Mouse (Mus musculus) MEL (cell line): Measurements from ENCODE around the gene S100a6. TPM values are rescaled to one million over a fixed set of nuclear protein-coding genes. Genes with fewer than 3 reads are reported as not detected.

Experiments
- DNase-seq: peaks from one replicate; pipeline ENCODE4 v3.0.0; 2011; ENCODE audit warnings: low read depth, low spot score
- H3K27ac ChIP-seq: 2 replicates; pipeline ENCODE4 v1.5.1; 2012; ENCODE audit warnings: low read depth, mild to moderate bottlenecking, control low read depth, low read length, moderate library complexity; ENCODE audit not compliant: control insufficient read depth
- H3K27me3 ChIP-seq, 2 experiments: fragments of 150-350 bp in 1 of 2; sonication (generic) in 1 of 2; 2 replicates each; pipeline ENCODE4 v1.6.1; 2012; ENCODE audit warnings: low read length in 2 of 2, mild to moderate bottlenecking in 2 of 2, improper control_type of control experiment in 1 of 2, moderate library complexity in 1 of 2; ENCODE audit not compliant: insufficient read depth in 2 of 2, control insufficient read depth in 1 of 2
- H3K36me3 ChIP-seq, 2 experiments: 2 replicates each; pipeline ENCODE4 v1.6.1; 2012 to 2014; ENCODE audit warnings: low read length in 2 of 2, improper control_type of control experiment in 1 of 2, inconsistent platforms in 1 of 2, mild to moderate bottlenecking in 1 of 2; ENCODE audit not compliant: insufficient read depth in 2 of 2, control insufficient read depth in 1 of 2
- H3K4me1 ChIP-seq, 2 experiments: fragments of 150-350 bp in 1 of 2; sonication (generic) in 1 of 2; 2 replicates each; pipeline ENCODE4 v1.6.1; 2012; ENCODE audit warnings: low read length in 2 of 2, improper control_type of control experiment in 1 of 2, mild to moderate bottlenecking in 1 of 2; ENCODE audit not compliant: insufficient read depth in 2 of 2, control insufficient read depth in 1 of 2
- H3K4me3 ChIP-seq, 2 experiments: fragments of 150-350 bp in 1 of 2; sonication (generic) in 1 of 2; 2 replicates each; pipeline ENCODE4 v1.5.1; 2012; ENCODE audit warnings: low read depth in 2 of 2, low read length in 2 of 2, mild to moderate bottlenecking in 2 of 2, moderate library complexity in 2 of 2, control low read depth in 1 of 2, improper control_type of control experiment in 1 of 2; ENCODE audit not compliant: control insufficient read depth in 1 of 2, insufficient read depth in 1 of 2
- H3K79me2 ChIP-seq: 2 replicates; pipeline ENCODE4 v1.6.1; 2012; ENCODE audit warnings: mild to moderate bottlenecking, low read length, moderate library complexity; ENCODE audit not compliant: control insufficient read depth, poor library complexity, insufficient read depth
- H3K9ac ChIP-seq: 2 replicates; pipeline ENCODE4 v1.6.1; 2012; ENCODE audit warnings: low read depth, mild to moderate bottlenecking, control low read depth, low read length, moderate library complexity; ENCODE audit not compliant: control insufficient read depth, poor library complexity, severe bottlenecking
- H3K9me3 ChIP-seq: fragments of 150-350 bp; sonication (generic); replicated peaks from 2 replicates; pipeline ENCODE4 v1.6.1; 2012; ENCODE audit warnings: mild to moderate bottlenecking, low read length, improper control_type of control experiment, moderate library complexity; ENCODE audit not compliant: insufficient read depth
- BHLHE40 ChIP-seq: IDR thresholded peaks from 2 replicates; pipeline ENCODE4 v1.6.1; 2012; ENCODE audit warnings: low read depth, mild to moderate bottlenecking, inconsistent platforms, low read length, improper control_type of control experiment, borderline replicate concordance
- CHD2 ChIP-seq: IDR thresholded peaks from 2 replicates; pipeline ENCODE4 v1.6.1; 2011; ENCODE audit warnings: low read length, improper control_type of control experiment
- CTCF ChIP-seq, 3 experiments: IDR thresholded peaks in 2 of 3; conservative IDR thresholded peaks in 1 of 3; 2 replicates each; pipeline ENCODE4 v1.5.1; 2011 to 2012; ENCODE audit warnings: low read length in 3 of 3, low read depth in 2 of 3, mild to moderate bottlenecking in 2 of 3, improper control_type of control experiment in 1 of 3, inconsistent platforms in 1 of 3, mixed read lengths in 1 of 3, moderate library complexity in 1 of 3; ENCODE audit not compliant: control insufficient read depth in 1 of 3, insufficient read depth in 1 of 3, poor library complexity in 1 of 3, severe bottlenecking in 1 of 3
- ELF1 ChIP-seq: IDR thresholded peaks from 2 replicates; pipeline ENCODE4 v1.6.1; 2014; ENCODE audit warnings: low read depth, mild to moderate bottlenecking, inconsistent platforms, low read length, improper control_type of control experiment, moderate library complexity
- GATA1 ChIP-seq: IDR thresholded peaks from 2 replicates; pipeline ENCODE4 v1.6.1; 2011; ENCODE audit warnings: low read depth, low read length, improper control_type of control experiment
- MAFK ChIP-seq: IDR thresholded peaks from 2 replicates; pipeline ENCODE4 v1.6.1; 2011; ENCODE audit warnings: low read depth, mild to moderate bottlenecking, low read length, improper control_type of control experiment, borderline replicate concordance
- MAX ChIP-seq: IDR thresholded peaks from 2 replicates; pipeline ENCODE4 v1.6.1; 2011; ENCODE audit warnings: low read length, improper control_type of control experiment
- MYB ChIP-seq: IDR thresholded peaks from 2 replicates; pipeline ENCODE4 v1.6.1; 2011; ENCODE audit warnings: mild to moderate bottlenecking, low read depth, low read length, improper control_type of control experiment
- MYC ChIP-seq: IDR thresholded peaks from 2 replicates; pipeline ENCODE4 v1.6.1; 2011; ENCODE audit warnings: low read depth, mild to moderate bottlenecking, low read length, improper control_type of control experiment, moderate library complexity
- POLR2A ChIP-seq, 2 experiments: IDR thresholded peaks; 2 replicates each; pipeline ENCODE4 v1.6.1; 2011 to 2012; ENCODE audit warnings: low read length in 2 of 2, mild to moderate bottlenecking in 2 of 2, control low read depth in 1 of 2, improper control_type of control experiment in 1 of 2, low read depth in 1 of 2, moderate library complexity in 1 of 2; ENCODE audit not compliant: control insufficient read depth in 1 of 2, insufficient read depth in 1 of 2, poor library complexity in 1 of 2
- POLR2AphosphoS2 ChIP-seq: IDR thresholded peaks from 2 replicates; pipeline ENCODE4 v1.6.1; 2011; ENCODE audit warnings: low read length, improper control_type of control experiment
- RAD21 ChIP-seq: IDR thresholded peaks from 2 replicates; pipeline ENCODE4 v1.6.1; 2011; ENCODE audit warnings: mild to moderate bottlenecking, low read depth, low read length, improper control_type of control experiment
- SIN3A ChIP-seq: IDR thresholded peaks from 2 replicates; pipeline ENCODE4 v1.6.1; 2012; ENCODE audit warnings: low read length, improper control_type of control experiment, inconsistent platforms
- SMC3 ChIP-seq: IDR thresholded peaks from 2 replicates; pipeline ENCODE4 v1.6.1; 2011; ENCODE audit warnings: low read depth, low read length, improper control_type of control experiment
- TBP ChIP-seq: IDR thresholded peaks from 2 replicates; pipeline ENCODE4 v1.8.0; 2011; ENCODE audit warnings: low read depth, low read length, improper control_type of control experiment
- USF1 ChIP-seq: IDR thresholded peaks from 2 replicates; pipeline ENCODE4 v1.6.1; 2014; ENCODE audit warnings: low read depth, mild to moderate bottlenecking, inconsistent platforms, low read length, improper control_type of control experiment, moderate library complexity
- ZMIZ1 ChIP-seq: IDR thresholded peaks from 2 replicates; pipeline ENCODE4 v1.6.1; 2012; ENCODE audit warnings: low read depth, mild to moderate bottlenecking, inconsistent platforms, low read length, improper control_type of control experiment, moderate library complexity
- ZNF384 ChIP-seq: IDR thresholded peaks from 2 replicates; pipeline ENCODE4 v1.6.1; 2012; ENCODE audit warnings: low read depth, mild to moderate bottlenecking, inconsistent platforms, low read length, improper control_type of control experiment
- polyA plus RNA-seq, 2 experiments: library from polyadenylated mRNA; stranded (reverse) in 1 of 2; unstranded in 1 of 2; fragments of >175 nt in 1 of 2; fragments of >200 nt in 1 of 2; gene quantifications; 2 replicates each; pipeline versions ENCODE4 v1.2.1 to v1.2.4; 2012; ENCODE audit warnings: low replicate concordance in 2 of 2, low read depth in 1 of 2; ENCODE audit not compliant: insufficient read length in 2 of 2, insufficient read depth in 1 of 2, missing spikeins in 1 of 2
- total RNA-seq: library from RNA; depleted of rRNA; stranded (reverse); fragments of 300-350 nt; gene quantifications from 2 replicates; pipeline ENCODE4 v1.2.3, GENCODE M21; 2012

Gene S100a6
- total and polyA plus RNA-seq, 3 experiments: 0.85 to 4.7 TPM; not detected in 1

- no peaks in the 10 kb centered on the region for H3K4me1 ChIP-seq
- H3K27ac ChIP-seq: no peak overlapping the region
- H3K4me3 ChIP-seq: no peak overlapping the region
- peak; percentile 77 for DNase-seq
- H3K9ac ChIP-seq: no peak overlapping the region
- no peaks in the 10 kb centered on the region; a peak in 2 of 4 replicates for H3K27me3 ChIP-seq
- no peaks in the 10 kb centered on the region for H3K36me3 ChIP-seq
- H3K9me3 ChIP-seq: no peaks in the 10 kb centered on the region
- TF ChIP-seq MYC (no peak), CHD2 (no peak), ELF1 (no peak), CTCF (IDR thresholded peaks at IDR 0.05 in 2 of 3, conservative IDR thresholded peaks at IDR 0.05 in 1 of 3; ENCODE audit: control insufficient read depth in 1 of 3, insufficient read depth in 1 of 3, low read depth in 2 of 3, low read length in 3 of 3, poor library complexity in 1 of 3, severe bottlenecking in 1 of 3) (peak; percentile 51 to 64 (median 61)), GATA1 (no peak), TBP (no peak), MAX (no peak), SMC3 (peak; percentile 51), RAD21 (peak; percentile 14), MAFK (no peak)
- TF ChIP-seq, all 39 proteins: peak for 3
- no peaks in the 10 kb centered on the region for H3K79me2 ChIP-seq
Measured at GRCm38 (mm10) chr3:90644220-90644619, 31.5 kb downstream of the S100a6 start.

- H3K4me3 ChIP-seq: no peak overlapping the region
- TF ChIP-seq SIN3A: no peak
- no peak for TF ChIP-seq BHLHE40
- no peak for TF ChIP-seq ZMIZ1
- TF ChIP-seq MAFK: no peak
- no peak for TF ChIP-seq MYB
- TF ChIP-seq MAX: no peak
- TF ChIP-seq MYC: no peak
- TF ChIP-seq USF1: no peak
- no peak for TF ChIP-seq ZNF384
- TF ChIP-seq ELF1: no peak
- TF ChIP-seq SMC3: no peak
- no peaks in the 10 kb centered on the region for H3K9me3 ChIP-seq
- no peak overlapping the region for H3K27ac ChIP-seq
- no peaks in the 10 kb centered on the region for H3K4me1 ChIP-seq
- H3K9ac ChIP-seq: no peak overlapping the region
- H3K27me3 ChIP-seq: peaks cover 0 to 3% of the 10 kb centered on the region in 2 experiments; a peak in 2 of 4 replicates
- H3K36me3 ChIP-seq: no peaks in the 10 kb centered on the region
- no peak for DNase-seq
- H3K79me2 ChIP-seq: no peaks in the 10 kb centered on the region
Measured at GRCm38 (mm10) chr3:90647291-90647690, 34.6 kb downstream of the S100a6 start.

GRCm38 (mm10) chr3:90648981-90649380, 36.3 kb downstream of the S100a6 start:
- H3K27ac ChIP-seq: no peak overlapping the region
- H3K79me2 ChIP-seq: no peaks in the 10 kb centered on the region
- H3K36me3 ChIP-seq: no peaks in the 10 kb centered on the region
- H3K9me3 ChIP-seq: no peaks in the 10 kb centered on the region
- H3K27me3 ChIP-seq: peaks cover 0 to 3% of the 10 kb centered on the region in 2 experiments; a peak in 2 of 4 replicates
- TF ChIP-seq CHD2 (no peak), POLR2AphosphoS2 (no peak), POLR2A (IDR thresholded peaks at IDR 0.05; ENCODE audit: control insufficient read depth in 1 of 2, insufficient read depth in 1 of 2, low read depth in 1 of 2, low read length in 2 of 2, poor library complexity in 1 of 2) (no peak), GATA1 (no peak)
- no peaks in the 10 kb centered on the region for H3K4me1 ChIP-seq
- no peak overlapping the region for H3K9ac ChIP-seq
- no peak overlapping the region for H3K4me3 ChIP-seq
- no peak for DNase-seq
